8 mouse cellular contexts compared by ENCODE assay signal in the genomic region with DNA sequence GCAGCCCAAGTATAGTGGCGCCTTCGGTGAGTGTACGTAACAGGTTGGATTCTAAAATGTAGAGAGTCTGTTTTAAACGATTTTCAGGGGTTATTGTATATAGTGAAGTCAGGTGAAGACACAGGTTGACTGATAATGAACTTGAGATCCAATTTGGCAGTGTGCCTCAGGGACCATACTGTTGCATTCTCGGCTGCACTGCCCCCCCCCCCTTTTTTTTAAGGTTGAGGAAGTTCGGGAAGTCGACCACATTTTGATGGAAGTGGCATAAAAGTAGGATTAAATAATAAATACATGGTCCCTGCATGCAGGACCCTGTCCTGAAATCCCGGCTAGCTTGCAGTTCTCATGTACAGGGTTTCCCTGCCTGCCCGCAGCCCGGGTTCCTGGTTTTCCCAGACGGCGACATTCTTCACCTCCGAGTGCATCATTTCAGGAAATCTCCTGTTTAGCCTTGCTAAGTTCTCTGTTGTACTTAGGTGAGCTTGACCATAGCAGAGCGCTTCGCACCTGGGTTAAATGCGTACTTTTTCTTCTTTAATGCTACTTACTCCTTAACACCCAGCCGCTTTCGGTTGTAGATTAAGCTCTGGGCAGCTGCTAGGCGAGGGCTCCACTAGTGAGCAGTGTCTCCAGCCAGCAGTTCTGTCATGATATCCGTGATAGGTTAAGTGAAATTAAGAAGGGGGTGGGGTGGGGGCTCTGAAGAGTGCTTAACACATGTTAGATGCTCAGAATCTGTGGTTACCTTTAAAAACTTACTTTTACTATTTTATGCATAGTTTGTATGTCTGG. TPM values are rescaled to one million over a fixed set of nuclear protein-coding genes. Genes with fewer than 3 reads are reported as not detected.
DNase-seq lines count a peak whose midpoint lies in the region; ATAC-seq lines count a peak whose summit lies in the region.

No protein-coding gene starts in this region.

- H3K4me1 ChIP-seq in limb, embryonic 10.5 days = peaks cover 15% of the 10 kb centered on the region
- H3K4me1 ChIP-seq in neural tube, embryonic 14.5 days (ENCODE audit: control insufficient read depth, insufficient read depth, low read length) = peaks cover 6% of the 10 kb centered on the region; the same call in 1 of the 2 replicates

- peak overlapping the region; percentile 48 for H3K4me2 ChIP-seq in neural tube, embryonic 14.5 days (ENCODE audit: low read depth, low read length)

- peak; percentile 15 for DNase-seq in cerebellum, adult 9-10 months
- DNase-seq in cerebellum, postnatal 10 days = no peak
- DNase-seq in CD4-positive helper T cell, adult 2 months (ENCODE audit: low read depth, low spot score) = peak; percentile 10
- peak; percentile 57 for DNase-seq in limb, embryonic 10.5 days (ENCODE audit: low spot score)
- DNase-seq in ovary, postnatal 14 days (ENCODE audit: low spot score) = no peak

- H3K9ac ChIP-seq in neural tube, embryonic 14.5 days (replicated peaks; ENCODE audit: low read depth, low read length) = peak overlapping the region; percentile 49

- peaks cover 45% of the 10 kb centered on the region for H3K36me3 ChIP-seq in limb, embryonic 10.5 days
- peaks cover 8% of the 10 kb centered on the region; the same call in 1 of the 2 replicates for H3K36me3 ChIP-seq in neural tube, embryonic 14.5 days (ENCODE audit: control insufficient read depth, insufficient read depth, low read length)

- H3K9me3 ChIP-seq in limb, embryonic 10.5 days (replicated peaks) = no peaks in the 10 kb centered on the region
- H3K9me3 ChIP-seq in neural tube, embryonic 14.5 days (ENCODE audit: control insufficient read depth, low read length) = no peaks in the 10 kb centered on the region

- ATAC-seq in erythroid progenitor cell, adult 5-6 weeks (replicated peaks; ENCODE audit: low FRiP score, poor library complexity, severe bottlenecking) = peak; percentile 37
- ATAC-seq in neural tube, embryonic 14.5 days (ENCODE audit: low read depth) = peak; percentile 26
- ATAC-seq in inflammation-experienced regulatory T-cells, adult 6 months = no peak

- H3K4me3 ChIP-seq in limb, embryonic 10.5 days = peak overlapping the region; percentile 92
- H3K4me3 ChIP-seq in neural tube, embryonic 14.5 days (ENCODE audit: low read depth, low read length) = peak overlapping the region; percentile 54

- WGBS in limb, embryonic 10.5 days = 2% methylated on average over 20 of the region's 20 CpGs
- 2% methylated on average over 20 of the region's 20 CpGs for WGBS in neural tube, embryonic 14.5 days

- peak overlapping the region; percentile 93 for H3K27ac ChIP-seq in limb, embryonic 10.5 days
- H3K27ac ChIP-seq in neural tube, embryonic 14.5 days (ENCODE audit: low read depth, low read length) = no peak overlapping the region

- no peaks in the 10 kb centered on the region for H3K27me3 ChIP-seq in limb, embryonic 10.5 days (ENCODE audit: low read depth, poor library complexity, severe bottlenecking)
- no peaks in the 10 kb centered on the region for H3K27me3 ChIP-seq in neural tube, embryonic 14.5 days (ENCODE audit: control insufficient read depth, insufficient read depth, low read length)

RNA-seq across cellular contexts. Expression of a gene that starts 0.7 kb away (rescaled TPM):
- total RNA-seq in erythroid progenitor cell, adult 5-6 weeks (2015; ENCODE audit: low replicate concordance) = 9.6 and 15.5 TPM in 2 replicates
- 8.2 and 18.7 TPM in 2 replicates for total RNA-seq in erythroid progenitor cell, adult 5-6 weeks (2017; ENCODE audit: low replicate concordance)
- 38.6 and 41.6 TPM in 2 replicates for polyA plus RNA-seq in limb, embryonic 10.5 days (2016; fragmentation: Nextera tagmentation; extraction: Ambion mirVana)
- 2.9 and 3.6 TPM in 2 replicates for polyA plus RNA-seq in neural tube, embryonic 14.5 days (2014; fragmentation: Nextera tagmentation; extraction: Ambion mirVana)
- 10 to 100 TPM; 13.0 to 16.8 (median 14.9) TPM for polyA plus RNA-seq in inflammation-experienced regulatory T-cells, adult 6 months (2017; shearing (Covaris generic))

RNA-seq across cellular contexts. Expression of a gene that starts 12.7 kb away (rescaled TPM):
- total RNA-seq in erythroid progenitor cell, adult 5-6 weeks (2015; ENCODE audit: low replicate concordance) = 8.0 and 15.1 TPM in 2 replicates
- total RNA-seq in erythroid progenitor cell, adult 5-6 weeks (2017; ENCODE audit: low replicate concordance) = 3.2 and 5.2 TPM in 2 replicates
- polyA plus RNA-seq in limb, embryonic 10.5 days (2016; fragmentation: Nextera tagmentation; extraction: Ambion mirVana) = 34.8 and 40.4 TPM in 2 replicates
- polyA plus RNA-seq in neural tube, embryonic 14.5 days (2014; fragmentation: Nextera tagmentation; extraction: Ambion mirVana) = 37.3 and 41.5 TPM in 2 replicates
- 10 to 100 TPM; 32.2 to 42.5 (median 32.9) TPM for polyA plus RNA-seq in inflammation-experienced regulatory T-cells, adult 6 months (2017; shearing (Covaris generic))

RNA-seq across cellular contexts. Expression of a gene that starts 22.7 kb away (rescaled TPM):
- 59.1 and 96.6 TPM in 2 replicates for total RNA-seq in erythroid progenitor cell, adult 5-6 weeks (2015; ENCODE audit: low replicate concordance)
- 55.8 and 57.4 TPM in 2 replicates for total RNA-seq in erythroid progenitor cell, adult 5-6 weeks (2017; ENCODE audit: low replicate concordance)
- 327 and 329 TPM in 2 replicates for polyA plus RNA-seq in limb, embryonic 10.5 days (2016; fragmentation: Nextera tagmentation; extraction: Ambion mirVana)
- polyA plus RNA-seq in neural tube, embryonic 14.5 days (2014; fragmentation: Nextera tagmentation; extraction: Ambion mirVana) = 428 and 454 TPM in 2 replicates
- 100 to 1,000 TPM; 224 to 258 (median 256) TPM for polyA plus RNA-seq in inflammation-experienced regulatory T-cells, adult 6 months (2017; shearing (Covaris generic))

RNA-seq across cellular contexts. Expression of a gene that starts 47.1 kb away (rescaled TPM):
- 31.9 and 43.2 TPM in 2 replicates for total RNA-seq in erythroid progenitor cell, adult 5-6 weeks (2015; ENCODE audit: low replicate concordance)
- 50.1 and 55.8 TPM in 2 replicates for total RNA-seq in erythroid progenitor cell, adult 5-6 weeks (2017; ENCODE audit: low replicate concordance)
- 13.8 and 18.8 TPM in 2 replicates for polyA plus RNA-seq in limb, embryonic 10.5 days (2016; fragmentation: Nextera tagmentation; extraction: Ambion mirVana)
- 184 and 193 TPM in 2 replicates for polyA plus RNA-seq in neural tube, embryonic 14.5 days (2014; fragmentation: Nextera tagmentation; extraction: Ambion mirVana)
- 100 to 1,000 TPM in 2 of 3 experiments, 10 to 100 TPM in 1; 95.5 to 175 (median 163) TPM for polyA plus RNA-seq in inflammation-experienced regulatory T-cells, adult 6 months (2017; shearing (Covaris generic))

Comparison
In these comparisons a context has a peak if more than half of its experiments do, and no peak if none do; other contexts are left out.
1. DNase-seq: peak in cerebellum, adult 9-10 months (single experiment), CD4-positive helper T cell, adult 2 months (single experiment) and limb, embryonic 10.5 days (single experiment); none in cerebellum, postnatal 10 days (0 of 2) and ovary, postnatal 14 days (single experiment).